Mouse (Mus musculus) limb, embryonic 12.5 days (tissue): ENCODE data around the gene Gm21425. TPM values are rescaled to one million over a fixed set of nuclear protein-coding genes. Genes with fewer than 3 reads are reported as not detected.
"Not testable (repeated sequence)": the region's sequence is repeated elsewhere in the genome, so short reads cannot be mapped to it uniquely, and the experiment has no call there.

Experiments
- ATAC-seq: fragments of 200-750 bp; cut with Nextera tagmentation; 2 replicates; pipeline ENCODE4 v1.8.0; 2017; ENCODE audit warnings: low read depth, moderate TSS enrichment; ENCODE audit not compliant: insufficient number of reproducible peaks, insufficient read depth, low FRiP score, low TSS enrichment
- H3K27ac ChIP-seq: fragments of 300-500 bp; sonication (generic); 2 replicates; pipeline ENCODE4 v1.5.1; 2016; ENCODE audit warnings: mild to moderate bottlenecking, moderate library complexity
- H3K27me3 ChIP-seq: fragments of 300-500 bp; sonication (generic); 2 replicates; pipeline ENCODE4 v1.6.1; 2016; ENCODE audit warnings: mild to moderate bottlenecking, moderate library complexity
- H3K36me3 ChIP-seq: fragments of 300-500 bp; sonication (generic); 2 replicates; pipeline ENCODE4 v1.6.1; 2016; ENCODE audit warnings: mild to moderate bottlenecking, moderate library complexity
- H3K4me1 ChIP-seq: fragments of 300-500 bp; sonication (generic); replicated peaks from 2 replicates; pipeline ENCODE4 v1.6.1; 2016
- H3K4me2 ChIP-seq: fragments of 300-500 bp; sonication (generic); 2 replicates; pipeline ENCODE4 v1.6.1; 2016; ENCODE audit warnings: mild to moderate bottlenecking, moderate library complexity
- H3K4me3 ChIP-seq: fragments of 300-500 bp; sonication (generic); replicated peaks from 2 replicates; pipeline ENCODE4 v1.5.1; 2016; ENCODE audit warnings: mild to moderate bottlenecking
- H3K9ac ChIP-seq: fragments of 300-500 bp; sonication (generic); replicated peaks from 2 replicates; pipeline ENCODE4 v1.6.1; 2016; ENCODE audit warnings: mild to moderate bottlenecking, moderate library complexity
- H3K9me3 ChIP-seq: fragments of 300-500 bp; sonication (generic); 2 replicates; pipeline ENCODE4 v1.6.1; 2016; ENCODE audit warnings: mild to moderate bottlenecking, moderate library complexity
- WGBS: fragments of 180-500 bp; shearing (Covaris S2); methylation state at CpG from one replicate; pipeline ENCODE4 v1.1.7; 2016; 5-methylcytosine and 5-hydroxymethylcytosine counted together
- polyA plus RNA-seq: library from polyadenylated mRNA; unstranded; fragments of >200 nt; fragmentation: Nextera tagmentation; extraction: Ambion mirVana; gene quantifications from 2 replicates; pipeline ENCODE4 v1.2.1, GENCODE M21; 2016

The Gm21425 gene
- polyA plus RNA-seq: not detected in 2 replicates

DNA sequence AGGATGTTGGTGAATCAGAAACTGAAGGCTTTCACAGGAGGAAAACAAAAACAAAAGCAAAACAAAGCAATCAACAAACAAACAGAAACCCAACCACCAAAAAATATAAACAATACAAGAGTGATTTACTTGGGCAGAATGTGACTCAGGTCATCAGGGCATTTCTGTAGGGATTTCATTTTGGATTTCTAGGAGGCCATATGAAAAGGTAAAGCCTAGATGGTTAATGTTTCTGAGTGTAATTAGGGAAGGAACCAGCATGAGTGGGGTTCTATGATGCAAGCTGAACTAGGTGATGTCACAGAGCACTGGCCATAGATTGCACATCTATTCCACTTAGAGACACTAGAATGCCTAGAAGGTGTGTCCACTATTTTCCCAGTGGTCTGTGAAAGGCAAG lies at the start of gene Gm21425:
Gene Gm21425 (plus strand): TSS at position 301 of the 400 bp plus-strand sequence.
- H3K36me3 ChIP-seq, ATAC-seq, H3K9me3 ChIP-seq, H3K27me3 ChIP-seq, H3K4me1 ChIP-seq, H3K27ac ChIP-seq, H3K9ac ChIP-seq, H3K4me3 ChIP-seq, H3K4me2 ChIP-seq: not testable (repeated sequence)

DNA sequence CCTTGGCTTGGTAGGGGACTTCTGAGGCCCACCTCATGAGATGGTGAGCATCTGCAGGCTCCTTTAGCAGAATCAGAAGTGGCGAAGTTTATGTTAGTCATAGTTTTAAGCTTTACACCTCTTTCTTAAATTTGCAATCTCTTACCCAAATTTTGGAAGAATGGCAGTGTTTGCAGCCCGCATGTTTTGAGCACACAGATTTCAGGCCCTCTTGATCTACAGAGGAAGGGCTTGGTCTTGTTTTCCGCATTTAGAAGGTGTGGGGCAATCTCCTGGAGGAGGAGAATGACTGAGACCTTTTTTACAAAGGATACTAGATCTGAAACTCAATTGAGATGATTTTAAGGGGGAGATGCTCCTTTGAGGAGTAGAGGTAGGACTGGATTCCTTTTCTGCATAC lies 28.4 kb upstream of the Gm21425 start, which contains the start of gene Gm21891:
Gene Gm21891 (minus strand): TSS at position 101 of the 400 bp plus-strand sequence.
- H3K27me3 ChIP-seq, H3K36me3 ChIP-seq, H3K4me3 ChIP-seq, ATAC-seq, H3K4me1 ChIP-seq, H3K9me3 ChIP-seq, H3K27ac ChIP-seq, H3K4me2 ChIP-seq, H3K9ac ChIP-seq: not testable (repeated sequence)
- no CpG with 5 or more reads among the region's 3 CpGs for WGBS

Other genes with a start within 250 kb of the Gm21425 start
- gene Gm20807, start 119.1 kb upstream of the Gm21425 start, polyA plus RNA-seq: not detected in 2 replicates
- gene Gm21891, start 28.5 kb upstream of the Gm21425 start, polyA plus RNA-seq: not detected in 2 replicates
- gene Gm21828, start 62.0 kb downstream of the Gm21425 start, polyA plus RNA-seq: not detected in 2 replicates
- gene Gm21440, start 90.4 kb downstream of the Gm21425 start, polyA plus RNA-seq: not detected in 2 replicates
- not detected in 2 replicates for gene Gm21454, start 90.5 kb downstream of the Gm21425 start, polyA plus RNA-seq
- not detected in 2 replicates for gene Gm21725, start 187.1 kb downstream of the Gm21425 start, polyA plus RNA-seq